Mouse (Mus musculus) forebrain, embryonic 14.5 days (tissue): ENCODE measurements at regions not wholly inside any gene's neighbourhood (a gene's known extent, or its start where the extent isn't known, plus 50 kb on each side); places are given as distances from the start of the nearest gene placed in this dataset.

Experiments
- ATAC-seq: fragments of 200-750 bp; cut with Nextera tagmentation; 2 replicates; pipeline ENCODE4 v1.8.0; 2017; ENCODE audit warnings: mild to moderate bottlenecking, moderate library complexity
- DNase-seq: peaks from one replicate; pipeline ENCODE4 v3.0.0-alpha.2; 2015; ENCODE audit warnings: low spot score
- H3K27ac ChIP-seq: fragments of 300-500 bp; sonication (generic); 2 replicates; pipeline ENCODE4 v1.5.1; 2014; ENCODE audit warnings: low read depth, mild to moderate bottlenecking, control low read depth, low read length, moderate library complexity
- H3K27me3 ChIP-seq: fragments of 300-500 bp; sonication (generic); replicated peaks from 2 replicates; pipeline ENCODE4 v1.6.1; 2014; ENCODE audit warnings: low read length, control low read depth, mixed read lengths; ENCODE audit not compliant: control insufficient read depth, insufficient read depth
- H3K36me3 ChIP-seq: fragments of 300-500 bp; sonication (generic); 2 replicates; pipeline ENCODE4 v1.6.1; 2014; ENCODE audit warnings: low read length, control low read depth; ENCODE audit not compliant: control insufficient read depth, insufficient read depth
- H3K4me1 ChIP-seq: fragments of 300-500 bp; sonication (generic); 2 replicates; pipeline ENCODE4 v1.6.1; 2014; ENCODE audit warnings: antibody characterized with exemption, low read length, control low read depth; ENCODE audit not compliant: control insufficient read depth, insufficient read depth
- H3K4me2 ChIP-seq: fragments of 300-500 bp; sonication (generic); 2 replicates; pipeline ENCODE4 v1.6.1; 2014; ENCODE audit warnings: mild to moderate bottlenecking, control low read depth, low read length
- H3K4me3 ChIP-seq: fragments of 300-500 bp; sonication (generic); 2 replicates; pipeline ENCODE4 v1.5.1; 2014; ENCODE audit warnings: low read depth, low read length, control low read depth
- H3K9ac ChIP-seq: fragments of 300-500 bp; sonication (generic); 2 replicates; pipeline ENCODE4 v1.6.1; 2014; ENCODE audit warnings: mild to moderate bottlenecking, low read length, control low read depth, moderate library complexity
- H3K9me3 ChIP-seq: fragments of 300-500 bp; sonication (generic); replicated peaks from 2 replicates; pipeline ENCODE4 v1.6.1; 2016; ENCODE audit warnings: low read length, control low read depth, mixed read lengths; ENCODE audit not compliant: control insufficient read depth
- WGBS: fragments of 180-500 bp; shearing (Covaris S2); extraction: QIAGEN DNeasy Blood & Tissue Kit; methylation state at CpG from one replicate; pipeline ENCODE4 v1.1.7; 2014; 5-methylcytosine and 5-hydroxymethylcytosine counted together

GRCm38 (mm10) chr4:124254446-124255182 lies 336.8 kb upstream of the 4930535I16Rik start:
- peak; percentile 72 for DNase-seq

GRCm38 (mm10) chr4:124241600-124241999 lies 323.8 kb upstream of the 4930535I16Rik start:
- H3K27ac ChIP-seq = no peak overlapping the region
- H3K9me3 ChIP-seq = no peaks in the 10 kb centered on the region
- no peak overlapping the region for H3K9ac ChIP-seq
- ATAC-seq (no peak), DNase-seq (no peak)
- 33% methylated on average over 13 of the region's 13 CpGs for WGBS
- H3K36me3 ChIP-seq = no peaks in the 10 kb centered on the region
- no peak overlapping the region for H3K4me2 ChIP-seq
- H3K4me1 ChIP-seq = peaks cover 11% of the 10 kb centered on the region
- H3K27me3 ChIP-seq = no peaks in the 10 kb centered on the region
- H3K4me3 ChIP-seq = no peak overlapping the region

More at GRCm38 (mm10) chr4:124254446-124255182, 336.8 kb upstream of the 4930535I16Rik start:
- Histone ChIP-seq H3K4me2 (peak overlapping the region; percentile 31), H3K4me1 (peaks cover 26% of the 10 kb centered on the region), H3K9me3 (no peaks in the 10 kb centered on the region), H3K27me3 (no peaks in the 10 kb centered on the region), H3K36me3 (no peaks in the 10 kb centered on the region), H3K27ac (0 out of 2 replicates have a peak overlapping the region, but pooled peaks have one; percentile 29), H3K4me3 (no peak overlapping the region), H3K9ac (0 out of 2 replicates have a peak overlapping the region, but pooled peaks have one; percentile 3)
- ATAC-seq = peak; percentile 61
- 5% methylated on average over 22 of the region's 22 CpGs for WGBS

GRCm38 (mm10) chr4:124236476-124236875 lies 318.7 kb upstream of the 4930535I16Rik start:
- no peaks in the 10 kb centered on the region for H3K27me3 ChIP-seq
- ATAC-seq (peak; percentile 67), DNase-seq (peak; percentile 84)
- no peak overlapping the region for H3K4me2 ChIP-seq
- H3K9ac ChIP-seq = no peak overlapping the region
- no peaks in the 10 kb centered on the region for H3K9me3 ChIP-seq
- H3K4me3 ChIP-seq = no peak overlapping the region
- peaks cover 13% of the 10 kb centered on the region for H3K4me1 ChIP-seq
- no peaks in the 10 kb centered on the region for H3K36me3 ChIP-seq
- WGBS = 34% methylated on average over 16 of the region's 16 CpGs
- no peak overlapping the region for H3K27ac ChIP-seq

- no peaks in the 10 kb centered on the region for H3K36me3 ChIP-seq
- H3K4me2 ChIP-seq = no peak overlapping the region
- DNase-seq = peak; percentile 91
- peaks cover 2% of the 10 kb centered on the region; the same call in 1 of the 2 replicates for H3K4me1 ChIP-seq
- H3K9ac ChIP-seq = no peak overlapping the region
- H3K27me3 ChIP-seq = peaks cover 3% of the 10 kb centered on the region; the same call in 1 of the 2 replicates
- WGBS = 13% methylated on average over 17 of the region's 17 CpGs
- no peak overlapping the region for H3K4me3 ChIP-seq
- no peaks in the 10 kb centered on the region for H3K9me3 ChIP-seq
- peak; percentile 73 for ATAC-seq
- no peak overlapping the region for H3K27ac ChIP-seq
These were observed 310.7 kb upstream of the 4930535I16Rik start for GRCm38 (mm10) chr4:124228537-124228936.

GRCm38 (mm10) chr4:124223646-124224500 lies 306.1 kb upstream of the 4930535I16Rik start:
- Histone ChIP-seq H3K9me3 (no peaks in the 10 kb centered on the region), H3K4me2 (no peak overlapping the region), H3K4me1 (peaks cover 2% of the 10 kb centered on the region; the same call in 1 of the 2 replicates), H3K36me3 (no peaks in the 10 kb centered on the region), H3K9ac (no peak overlapping the region), H3K27ac (no peak overlapping the region), H3K27me3 (no peaks in the 10 kb centered on the region), H3K4me3 (no peak overlapping the region)
- DNase-seq = no peak
- ATAC-seq = no peak
- 85% methylated on average over 15 of the region's 15 CpGs for WGBS

GRCm38 (mm10) chr4:124221736-124222135 lies 303.9 kb upstream of the 4930535I16Rik start:
- Histone ChIP-seq H3K9ac (no peak overlapping the region), H3K36me3 (no peaks in the 10 kb centered on the region), H3K4me1 (0 out of 2 replicates have a peak, but pooled peaks cover 9% of the 10 kb centered on the region), H3K27ac (no peak overlapping the region), H3K9me3 (no peaks in the 10 kb centered on the region), H3K4me2 (no peak overlapping the region), H3K4me3 (no peak overlapping the region), H3K27me3 (no peaks in the 10 kb centered on the region)
- WGBS = 77% methylated on average over 4 of the region's 4 CpGs
- DNase-seq (no peak), ATAC-seq (no peak)

- peak overlapping the region; percentile 17; the same call in 1 of the 2 replicates for H3K4me2 ChIP-seq
- H3K4me1 ChIP-seq = 0 out of 2 replicates have a peak, but pooled peaks cover 9% of the 10 kb centered on the region
- H3K27me3 ChIP-seq = no peaks in the 10 kb centered on the region
- no peak overlapping the region; the same call in 1 of the 2 replicates for H3K9ac ChIP-seq
- H3K27ac ChIP-seq = peak overlapping the region; percentile 35; the same call in 1 of the 2 replicates
- H3K36me3 ChIP-seq = no peaks in the 10 kb centered on the region
- H3K9me3 ChIP-seq = no peaks in the 10 kb centered on the region
- WGBS = 17% methylated on average over 10 of the region's 10 CpGs
- H3K4me3 ChIP-seq = no peak overlapping the region
- ATAC-seq = peak; percentile 63
- DNase-seq = peak; percentile 88
These were observed 299.4 kb upstream of the 4930535I16Rik start for GRCm38 (mm10) chr4:124217206-124217605.

GRCm38 (mm10) chr4:124216351-124216750 lies 298.5 kb upstream of the 4930535I16Rik start:
- no peak overlapping the region for H3K27ac ChIP-seq
- 0 out of 2 replicates have a peak, but pooled peaks cover 9% of the 10 kb centered on the region for H3K4me1 ChIP-seq
- H3K4me2 ChIP-seq = no peak overlapping the region
- no peaks in the 10 kb centered on the region for H3K27me3 ChIP-seq
- H3K9ac ChIP-seq = no peak overlapping the region
- no peaks in the 10 kb centered on the region for H3K36me3 ChIP-seq
- no peak overlapping the region for H3K4me3 ChIP-seq
- DNase-seq = no peak
- H3K9me3 ChIP-seq = no peaks in the 10 kb centered on the region
- 22% methylated on average over 5 of the region's 5 CpGs for WGBS
- no peak for ATAC-seq
